In the genomic region with DNA sequence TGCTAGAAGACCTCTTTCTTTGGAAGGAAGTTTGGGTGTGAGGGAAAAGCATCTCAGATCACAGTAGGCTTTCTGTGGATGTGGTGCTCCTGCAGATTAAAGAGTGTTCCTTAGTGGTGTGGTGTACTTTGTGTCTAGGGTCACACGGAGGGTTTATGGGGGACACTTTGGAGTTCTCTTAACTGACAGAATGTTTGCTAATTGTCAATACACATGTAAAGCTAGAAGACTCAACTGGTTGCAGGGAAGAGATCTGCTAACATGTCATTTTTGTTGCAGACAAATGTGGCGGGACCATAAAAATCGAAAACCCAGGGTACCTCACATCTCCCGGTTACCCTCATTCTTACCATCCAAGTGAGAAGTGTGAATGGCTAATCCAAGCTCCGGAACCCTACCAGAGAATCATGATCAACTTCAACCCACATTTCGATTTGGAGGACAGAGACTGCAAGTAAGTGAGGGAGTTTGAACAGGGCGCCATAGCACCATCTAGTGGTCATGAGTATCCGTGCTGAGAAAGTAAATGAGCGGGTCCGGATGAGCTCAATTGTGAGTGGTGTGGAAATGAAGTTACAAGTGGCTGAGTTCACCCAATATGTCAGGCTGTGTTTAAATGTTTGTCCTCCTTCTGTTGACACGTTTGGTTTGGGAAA, we compare ENCODE assay signal across 8 mouse cellular contexts. TPM values are rescaled to one million over a fixed set of nuclear protein-coding genes. Genes with fewer than 3 reads are reported as not detected.
A peak's percentile ranks its signal among the peaks of the same experiment; 100 is the strongest.
DNase-seq lines count a peak whose midpoint lies in the region; ATAC-seq lines count a peak whose summit lies in the region.

No protein-coding gene starts in this region.

- no peaks in the 10 kb centered on the region for H3K9me3 ChIP-seq in hindbrain, embryonic 14.5 days (ENCODE audit: control insufficient read depth, low read length)

- 14% methylated on average over 11 of the region's 11 CpGs for WGBS in hindbrain, embryonic 14.5 days

- peaks cover 4% of the 10 kb centered on the region; the same call in 1 of the 2 replicates for H3K36me3 ChIP-seq in hindbrain, embryonic 14.5 days (replicated peaks; ENCODE audit: control insufficient read depth, insufficient read depth)

- H3K27ac ChIP-seq in hindbrain, embryonic 14.5 days, result no peak overlapping the region; the same call in 1 of the 2 replicates

- H3K4me1 ChIP-seq in hindbrain, embryonic 14.5 days (replicated peaks; ENCODE audit: control insufficient read depth, insufficient read depth, low read length), result peaks cover 23% of the 10 kb centered on the region; the same call in 1 of the 2 replicates

- DNase-seq in NIH3T3 (ENCODE audit: low read depth), result peak; percentile 93
- DNase-seq in cerebellum, postnatal 10 days, result peak; percentile 89 to 93
- peak; percentile 72 to 83 for DNase-seq in frontal cortex, postnatal 25 days (ENCODE audit: low spot score in 2 of 2)
- DNase-seq in hindbrain, embryonic 14.5 days (ENCODE audit: low spot score), result peak; percentile 91
- DNase-seq in layer of hippocampus, postnatal 25 days (ENCODE audit: extremely low spot score in 1 of 2, low spot score in 1 of 2), result peak; percentile 62 to 83
- DNase-seq in lung, postnatal 36 days, result peak; percentile 95
- peak; percentile 76 for DNase-seq in retina, postnatal 7 days (ENCODE audit: low read depth, low spot score)
- peak; percentile 39 to 53 for DNase-seq in urinary bladder, adult 18-20 months (ENCODE audit: low spot score in 2 of 2)

- peak overlapping the region; percentile 60 for H3K4me3 ChIP-seq in hindbrain, embryonic 14.5 days (replicated peaks; ENCODE audit: low read length)

- no peak for ATAC-seq in hindbrain, embryonic 14.5 days (ENCODE audit: low FRiP score)

- H3K27me3 ChIP-seq in hindbrain, embryonic 14.5 days (ENCODE audit: control insufficient read depth, insufficient read depth, low read length), result no peaks in the 10 kb centered on the region

- H3K4me2 ChIP-seq in hindbrain, embryonic 14.5 days (replicated peaks), result peak overlapping the region; percentile 99

- peak overlapping the region; percentile 88 for H3K9ac ChIP-seq in hindbrain, embryonic 14.5 days

RNA-seq across cellular contexts. Expression of a gene that starts 4.7 kb away (rescaled TPM):
- 72.7 and 82.2 TPM in 2 replicates for polyA plus RNA-seq in hindbrain, embryonic 14.5 days (2014; fragmentation: Nextera tagmentation; extraction: Ambion mirVana)
- 100 to 1,000 TPM in 1 of 2 experiments, 10 to 100 TPM in 1; 96.2 to 111 TPM for total RNA-seq in layer of hippocampus, postnatal 25 days (2021)
